Mouse (Mus musculus): ENCODE data around the gene Meiob. TPM values are rescaled to one million over a fixed set of nuclear protein-coding genes. Genes with fewer than 3 reads are reported as not detected.
A peak's percentile ranks its signal among the peaks of the same experiment; 100 is the strongest.

Gene Meiob
- polyA plus RNA-seq, 1 experiment from 2014 or later: 1.5 TPM

DNA sequence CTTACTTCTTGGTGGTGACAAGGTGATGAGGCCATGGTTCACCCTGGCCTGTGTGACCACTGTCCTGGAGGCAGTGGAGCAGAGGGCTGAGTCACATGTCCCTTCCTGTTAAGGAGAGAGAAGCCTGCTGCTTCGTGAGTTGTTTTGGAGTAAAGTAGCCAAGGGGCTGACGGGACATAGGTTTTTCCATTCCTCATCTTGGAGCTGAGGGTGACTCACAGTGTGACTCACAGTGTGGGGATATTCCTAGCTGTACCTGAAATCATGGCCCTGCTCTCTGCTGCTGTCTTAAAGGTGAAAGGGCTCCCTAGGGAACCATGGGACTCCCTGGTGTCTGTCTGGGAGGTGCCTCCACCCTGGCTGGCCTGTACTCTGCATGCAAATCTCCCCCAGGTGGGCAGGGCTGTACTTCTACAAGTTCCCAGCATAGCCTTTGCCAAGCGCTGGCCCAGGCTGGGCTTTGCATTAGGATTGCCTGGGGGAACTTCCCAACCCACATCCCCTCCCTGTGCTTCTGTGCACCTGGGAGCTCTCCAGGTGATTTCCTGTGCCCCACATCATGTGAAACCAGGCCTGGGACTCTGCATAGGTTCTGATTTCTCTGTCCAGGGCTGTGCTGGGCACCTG lies 51.9 kb downstream of the Meiob start:
- H3K9ac ChIP-seq: no peak overlapping the region
- H3K27ac ChIP-seq: peak overlapping the region; percentile 49; the same call in 1 of the 2 replicates
- H3K4me2 ChIP-seq: no peak overlapping the region
- no peaks in the 10 kb centered on the region for H3K9me3 ChIP-seq (replicated peaks)
- 0 out of 2 replicates have a peak, but pooled peaks cover 5% of the 10 kb centered on the region for H3K27me3 ChIP-seq (replicated peaks)
- peaks cover 52% of the 10 kb centered on the region for H3K4me1 ChIP-seq
- 82% methylated on average over 3 of the region's 3 CpGs for WGBS (ENCODE audit: insufficient replicate concordance)
- no peak for ATAC-seq
- H3K4me3 ChIP-seq: no peak overlapping the region
- H3K36me3 ChIP-seq: peaks cover 77% of the 10 kb centered on the region

DNA sequence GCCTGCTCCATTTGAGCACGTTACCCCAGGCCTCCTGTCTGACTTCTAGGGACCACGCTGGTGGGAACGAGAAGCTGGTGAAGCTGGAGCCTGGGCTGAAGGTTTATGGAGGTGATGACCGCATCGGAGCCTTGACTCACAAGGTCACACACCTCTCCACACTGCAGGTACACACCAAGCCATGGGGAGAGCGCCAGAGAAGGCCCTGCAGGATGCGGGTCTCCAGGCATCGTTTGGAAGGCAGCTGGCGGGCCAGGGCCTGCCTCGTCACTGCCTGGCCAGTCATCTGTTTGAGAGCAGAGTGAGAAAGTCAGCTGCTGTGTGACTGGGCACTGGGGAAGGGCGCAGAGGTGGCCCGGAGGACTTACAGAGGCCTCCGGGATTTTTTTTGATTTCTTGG lies 52.5 kb downstream of the Meiob start:
- Histone ChIP-seq H3K27ac (no peak overlapping the region; the same call in 1 of the 2 replicates), H3K36me3 (peaks cover 84% of the 10 kb centered on the region), H3K4me2 (no peak overlapping the region), H3K9me3 (replicated peaks) (no peaks in the 10 kb centered on the region), H3K4me3 (no peak overlapping the region), H3K4me1 (peaks cover 46% of the 10 kb centered on the region), H3K9ac (no peak overlapping the region), H3K27me3 (replicated peaks) (0 out of 2 replicates have a peak, but pooled peaks cover 3% of the 10 kb centered on the region)
- no peak for ATAC-seq
- WGBS (ENCODE audit: insufficient replicate concordance): 90% methylated on average over 13 of the region's 13 CpGs

DNA sequence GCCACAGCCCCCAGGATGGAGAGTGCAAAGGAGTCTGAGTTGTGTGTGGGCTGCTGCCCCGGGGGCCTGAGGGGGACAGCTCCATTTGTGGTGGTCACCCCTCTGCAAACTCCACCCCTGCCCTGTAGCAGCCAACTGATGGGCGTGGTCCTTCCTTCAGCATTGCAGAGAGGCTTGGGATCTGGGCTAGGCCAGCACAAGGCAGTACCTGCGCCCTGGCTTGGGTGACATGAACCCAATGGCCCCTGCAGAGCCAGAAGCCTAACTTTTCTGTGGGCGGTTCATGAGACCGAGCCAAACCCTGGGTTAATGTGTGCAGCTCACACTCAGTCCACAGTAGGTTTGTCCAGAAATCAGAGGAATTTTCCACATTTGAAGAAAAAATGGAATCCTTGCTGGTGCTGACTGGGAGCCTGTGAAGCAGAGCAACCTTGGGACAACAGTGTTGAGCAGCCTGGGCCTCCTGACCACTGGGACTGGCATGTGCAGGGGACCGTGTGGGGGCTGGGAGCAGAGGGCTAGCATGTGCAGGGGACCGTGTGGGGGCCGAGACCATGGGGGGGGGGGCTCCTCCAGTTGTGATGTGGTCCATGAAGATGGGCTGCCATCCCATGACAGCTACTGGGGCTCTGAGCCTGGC lies 53.9 kb downstream of the Meiob start:
- no peak overlapping the region for H3K9ac ChIP-seq
- peak overlapping the region; percentile 35 for H3K4me2 ChIP-seq
- peaks cover 40% of the 10 kb centered on the region for H3K4me1 ChIP-seq
- H3K9me3 ChIP-seq (replicated peaks): no peaks in the 10 kb centered on the region
- no peak for ATAC-seq
- H3K27me3 ChIP-seq (replicated peaks): no peaks in the 10 kb centered on the region
- no peak overlapping the region for H3K4me3 ChIP-seq
- H3K27ac ChIP-seq: peak overlapping the region; percentile 80
- peaks cover 91% of the 10 kb centered on the region for H3K36me3 ChIP-seq
- WGBS (ENCODE audit: insufficient replicate concordance): 73% methylated on average over 8 of the region's 8 CpGs

DNA sequence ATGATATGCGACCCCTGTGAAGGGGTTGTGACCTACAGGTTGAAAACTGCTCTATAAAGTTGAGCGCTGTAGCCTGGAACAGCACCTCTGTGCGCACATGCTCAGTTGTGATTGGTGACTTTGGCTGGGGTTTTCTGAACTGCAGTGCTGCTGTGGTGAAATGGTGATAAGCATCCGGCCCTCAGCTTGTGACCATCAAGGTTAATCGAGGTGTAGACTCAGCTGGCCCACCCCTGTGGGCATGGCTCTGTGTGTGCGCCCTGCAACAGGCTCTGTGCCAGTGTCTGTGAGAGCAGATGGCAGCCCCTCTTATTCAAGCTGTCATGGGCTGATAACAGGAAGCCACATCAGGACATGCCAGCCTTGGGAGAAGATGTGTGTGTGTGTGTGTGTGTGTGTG lies 54.9 kb downstream of the Meiob start:
- Histone ChIP-seq H3K4me2 (peak overlapping the region; percentile 35), H3K9me3 (replicated peaks) (no peaks in the 10 kb centered on the region), H3K4me1 (peaks cover 40% of the 10 kb centered on the region), H3K9ac (peak overlapping the region; percentile 13; the same call in 1 of the 2 replicates), H3K4me3 (no peak overlapping the region), H3K27me3 (replicated peaks) (no peaks in the 10 kb centered on the region), H3K27ac (peak overlapping the region; percentile 80), H3K36me3 (peaks cover 89% of the 10 kb centered on the region)
- 53% methylated on average over 6 of the region's 6 CpGs for WGBS (ENCODE audit: insufficient replicate concordance)
- peak; percentile 92 for ATAC-seq

DNA sequence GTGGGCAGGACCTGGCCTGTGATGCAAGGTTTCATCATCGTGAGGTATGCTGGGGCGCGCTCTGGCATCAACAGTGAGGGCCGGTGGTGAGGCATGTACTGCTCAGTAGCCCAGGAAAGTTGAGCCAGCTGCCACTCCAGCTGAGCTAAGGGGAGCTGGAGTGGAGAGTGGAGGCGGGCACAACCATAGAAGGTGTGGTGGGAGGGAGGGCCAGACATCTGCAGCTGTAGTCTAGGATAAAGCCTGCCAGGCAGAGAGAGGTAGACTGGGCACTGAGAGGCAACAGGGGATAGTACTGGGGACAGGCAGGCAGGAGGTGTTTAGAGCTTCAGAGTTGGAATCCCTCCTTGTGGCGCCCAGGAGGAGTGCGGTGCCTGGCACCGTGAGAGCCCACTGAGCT lies 56.0 kb downstream of the Meiob start:
- Histone ChIP-seq H3K4me2 (peak overlapping the region; percentile 23; the same call in 1 of the 2 replicates), H3K27me3 (replicated peaks) (no peaks in the 10 kb centered on the region), H3K4me1 (peaks cover 40% of the 10 kb centered on the region), H3K9me3 (replicated peaks) (no peaks in the 10 kb centered on the region), H3K27ac (peak overlapping the region; percentile 80), H3K4me3 (no peak overlapping the region), H3K36me3 (peaks cover 89% of the 10 kb centered on the region), H3K9ac (peak overlapping the region; percentile 25)
- WGBS (ENCODE audit: insufficient replicate concordance): 91% methylated on average over 8 of the region's 8 CpGs
- peak; percentile 73 for ATAC-seq

DNA sequence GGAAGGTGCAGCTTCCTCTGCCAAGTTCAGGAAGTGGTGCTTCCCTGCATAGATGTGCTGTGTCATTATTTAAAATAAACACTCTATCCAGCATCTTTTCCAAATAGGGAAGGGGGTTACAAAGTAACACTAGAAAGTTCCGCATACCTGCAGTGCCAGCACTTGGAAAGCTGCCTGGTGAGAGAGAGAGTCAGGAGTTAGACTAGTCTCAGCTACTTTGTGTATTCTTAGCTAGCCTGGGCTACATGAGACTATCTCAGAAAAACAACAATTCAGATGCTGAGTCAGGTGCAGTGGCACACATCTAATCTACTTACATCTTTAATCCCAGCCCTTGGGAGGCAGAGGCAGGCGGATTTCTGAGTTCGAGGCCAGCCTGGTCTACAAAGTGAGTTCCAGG lies 57.7 kb downstream of the Meiob start:
- H3K36me3 ChIP-seq: peaks cover 83% of the 10 kb centered on the region
- no peaks in the 10 kb centered on the region for H3K27me3 ChIP-seq (replicated peaks)
- H3K9ac ChIP-seq: no peak overlapping the region
- WGBS (ENCODE audit: insufficient replicate concordance): 79% methylated on average over 3 of the region's 3 CpGs
- H3K27ac ChIP-seq: no peak overlapping the region
- no peak for ATAC-seq
- H3K9me3 ChIP-seq (replicated peaks): no peaks in the 10 kb centered on the region
- no peak overlapping the region for H3K4me2 ChIP-seq
- peaks cover 35% of the 10 kb centered on the region for H3K4me1 ChIP-seq
- H3K4me3 ChIP-seq: no peak overlapping the region

DNA sequence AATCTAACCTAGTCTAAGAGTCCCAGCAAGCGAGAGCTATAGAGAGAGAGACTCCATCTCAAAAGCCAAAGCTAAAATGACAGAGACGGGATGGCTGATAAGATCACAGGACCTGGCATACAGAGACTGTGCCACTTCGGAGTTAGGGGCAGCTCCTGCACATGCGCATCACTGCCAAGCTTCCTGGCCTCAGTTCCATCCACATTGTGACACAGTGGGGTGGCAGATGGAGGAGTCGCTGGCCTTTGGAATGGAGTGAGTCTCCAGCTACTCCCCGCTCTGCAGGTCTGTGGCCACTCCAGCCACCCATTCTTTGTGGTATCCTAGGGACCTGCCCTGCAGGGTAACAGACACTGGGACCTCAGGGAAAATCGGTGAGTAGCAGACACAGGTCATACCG lies 61.7 kb downstream of the Meiob start, which contains the start of gene Igfals:
TSS of gene Igfals (plus strand) at position 222 of the 400 bp plus-strand sequence.
- Histone ChIP-seq H3K9me3 (replicated peaks) (no peaks in the 10 kb centered on the region), H3K4me2 (no peak within 1 kb of the TSS), H3K4me3 (no peak within 1 kb of the TSS), H3K9ac (no peak within 1 kb of the TSS), H3K27ac (no peak within 1 kb of the TSS), H3K4me1 (no peaks in the 10 kb centered on the region), H3K36me3 (peaks cover 55% of the 10 kb centered on the region), H3K27me3 (replicated peaks) (no peaks in the 10 kb centered on the region)
- 77% methylated on average over 8 of the region's 8 CpGs for WGBS (ENCODE audit: insufficient replicate concordance)
- ATAC-seq: no peak

DNA sequence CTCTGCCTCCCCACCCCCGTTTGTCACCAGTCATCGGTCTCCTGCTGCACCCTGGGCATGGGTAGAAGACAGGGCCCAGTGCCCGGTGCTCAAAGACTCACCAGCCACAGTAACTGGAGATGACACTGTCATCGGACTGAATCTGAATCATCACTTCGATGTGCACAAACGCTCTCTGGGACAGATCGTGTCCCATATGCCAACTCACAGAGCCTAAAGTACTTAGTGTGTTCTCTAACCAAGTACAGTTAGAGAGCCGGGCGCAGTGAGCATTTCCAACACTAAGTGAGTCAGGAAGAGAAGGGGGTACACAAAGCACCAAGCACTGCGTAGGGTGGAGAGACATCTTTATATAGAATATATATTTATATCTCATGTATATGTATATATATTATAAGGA lies 63.8 kb downstream of the Meiob start:
- Histone ChIP-seq H3K4me3 (no peak overlapping the region), H3K9me3 (replicated peaks) (no peaks in the 10 kb centered on the region), H3K4me1 (no peaks in the 10 kb centered on the region), H3K4me2 (no peak overlapping the region), H3K27me3 (replicated peaks) (0 out of 2 replicates have a peak, but pooled peaks cover 4% of the 10 kb centered on the region), H3K9ac (no peak overlapping the region), H3K36me3 (peaks cover 34% of the 10 kb centered on the region), H3K27ac (no peak overlapping the region)
- WGBS (ENCODE audit: insufficient replicate concordance): 86% methylated on average over 10 of the region's 10 CpGs
- no peak for ATAC-seq

DNA sequence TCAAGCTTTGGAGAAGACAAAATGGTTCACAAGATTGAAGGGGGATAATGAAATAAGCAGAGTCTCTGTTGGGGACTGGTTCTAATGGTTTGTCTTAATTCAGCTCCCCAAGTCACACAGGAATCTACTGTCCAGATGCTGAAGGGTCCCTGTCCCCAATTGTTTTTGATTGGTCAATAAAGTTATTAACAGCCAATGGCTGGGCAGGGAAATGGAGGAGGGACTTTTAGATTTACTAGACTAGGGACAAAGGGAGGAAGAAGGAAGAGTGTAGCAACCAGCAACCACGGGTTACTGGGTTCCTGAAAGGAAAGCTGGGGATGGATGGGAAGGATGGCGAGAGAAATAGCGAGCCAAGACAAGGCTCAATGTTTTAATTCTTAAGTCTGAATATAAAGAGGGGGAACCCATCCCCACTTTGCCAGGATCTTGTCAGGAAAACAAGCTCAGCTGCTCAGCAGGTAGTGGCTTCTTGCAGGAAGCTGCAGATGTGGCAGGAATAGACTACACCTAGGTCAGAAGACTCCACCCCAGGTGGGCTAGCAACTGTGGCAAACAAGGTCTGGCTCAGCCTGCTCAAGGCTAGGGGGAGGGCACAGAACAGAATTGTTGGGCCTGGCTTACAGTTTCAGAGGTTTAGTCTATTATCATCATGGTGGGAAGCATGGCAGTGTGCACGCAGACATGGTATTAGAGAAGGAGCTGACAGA lies 69.8 kb downstream of the Meiob start:
- 37% methylated on average over 4 of the region's 4 CpGs for WGBS (ENCODE audit: insufficient replicate concordance)
- ATAC-seq: no peak
- H3K9me3 ChIP-seq (replicated peaks): no peaks in the 10 kb centered on the region
- no peak overlapping the region for H3K27ac ChIP-seq
- H3K4me3 ChIP-seq: no peak overlapping the region
- H3K9ac ChIP-seq: no peak overlapping the region
- H3K4me1 ChIP-seq: peaks cover 12% of the 10 kb centered on the region; the same call in 1 of the 2 replicates
- H3K27me3 ChIP-seq (replicated peaks): peaks cover 4% of the 10 kb centered on the region; the same call in 1 of the 2 replicates
- H3K36me3 ChIP-seq: no peaks in the 10 kb centered on the region
- no peak overlapping the region for H3K4me2 ChIP-seq

DNA sequence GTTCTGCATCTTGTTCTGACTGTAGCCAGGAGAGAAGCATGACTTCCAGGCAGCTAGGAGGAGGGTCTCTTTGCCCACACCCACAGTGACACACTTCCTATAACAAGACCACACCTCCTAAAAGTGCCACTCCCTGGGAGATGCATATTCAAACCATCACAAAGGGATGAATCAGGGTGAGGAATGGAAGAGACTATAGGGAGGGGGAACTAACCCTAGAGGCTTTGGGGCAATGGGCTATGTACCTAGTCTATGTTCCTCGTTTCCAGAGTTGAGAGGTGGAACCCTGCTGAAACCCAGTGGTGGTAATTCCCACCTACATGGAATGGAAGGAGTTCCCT lies 70.3 kb downstream of the Meiob start:
- Histone ChIP-seq H3K27me3 (replicated peaks) (peaks cover 4% of the 10 kb centered on the region; the same call in 1 of the 2 replicates), H3K4me3 (no peak overlapping the region), H3K36me3 (no peaks in the 10 kb centered on the region), H3K9me3 (replicated peaks) (no peaks in the 10 kb centered on the region), H3K9ac (no peak overlapping the region), H3K4me2 (no peak overlapping the region), H3K27ac (no peak overlapping the region), H3K4me1 (peaks cover 12% of the 10 kb centered on the region; the same call in 1 of the 2 replicates)
- no peak for ATAC-seq
- 35% methylated on average over 1 of the region's 1 CpGs for WGBS (ENCODE audit: insufficient replicate concordance)

DNA sequence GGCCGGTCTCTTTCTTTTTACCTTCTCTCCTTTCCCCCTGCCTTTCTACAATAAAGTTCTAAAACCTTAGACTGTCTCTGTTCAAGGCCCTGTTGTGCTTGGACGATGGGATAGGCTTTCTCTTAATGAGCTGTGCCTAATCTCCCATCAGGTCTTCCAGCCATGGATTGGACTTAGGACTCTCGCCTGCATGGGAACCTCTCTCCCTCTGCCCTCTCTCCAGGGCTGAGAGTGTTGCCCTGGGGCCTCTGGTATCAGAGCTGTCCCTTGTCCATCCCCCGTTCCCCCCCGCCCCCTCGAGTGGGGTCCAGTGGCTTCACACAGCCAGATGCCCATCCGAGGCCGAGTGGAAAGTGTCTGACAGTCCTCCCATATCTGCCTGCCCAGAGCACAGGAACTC lies 70.9 kb downstream of the Meiob start:
- WGBS (ENCODE audit: insufficient replicate concordance): 68% methylated on average over 8 of the region's 8 CpGs
- no peak overlapping the region for H3K4me2 ChIP-seq
- H3K27ac ChIP-seq: no peak overlapping the region
- ATAC-seq: 0 out of 2 replicates have a peak, but pooled peaks have one; percentile 18
- H3K9me3 ChIP-seq (replicated peaks): no peaks in the 10 kb centered on the region
- no peak overlapping the region for H3K9ac ChIP-seq
- no peaks in the 10 kb centered on the region for H3K36me3 ChIP-seq
- H3K4me1 ChIP-seq: peaks cover 12% of the 10 kb centered on the region; the same call in 1 of the 2 replicates
- H3K27me3 ChIP-seq (replicated peaks): peaks cover 4% of the 10 kb centered on the region; the same call in 1 of the 2 replicates
- no peak overlapping the region for H3K4me3 ChIP-seq

Data from liver, embryonic 12.5 days (tissue).